Mouse (Mus musculus) CD8-positive naive resting alpha-beta T cell, adult 57 days (primary cell): ENCODE measurements around the gene Adgre1. TPM values are rescaled to one million over a fixed set of nuclear protein-coding genes. Genes with fewer than 3 reads are reported as not detected.

Experiments
- total RNA-seq: library from RNA; stranded (reverse); gene quantifications from one replicate; pipeline ENCODE4 v1.2.4, GENCODE M21; 2023

Gene Adgre1
- total RNA-seq = 2.1 TPM

DNA sequence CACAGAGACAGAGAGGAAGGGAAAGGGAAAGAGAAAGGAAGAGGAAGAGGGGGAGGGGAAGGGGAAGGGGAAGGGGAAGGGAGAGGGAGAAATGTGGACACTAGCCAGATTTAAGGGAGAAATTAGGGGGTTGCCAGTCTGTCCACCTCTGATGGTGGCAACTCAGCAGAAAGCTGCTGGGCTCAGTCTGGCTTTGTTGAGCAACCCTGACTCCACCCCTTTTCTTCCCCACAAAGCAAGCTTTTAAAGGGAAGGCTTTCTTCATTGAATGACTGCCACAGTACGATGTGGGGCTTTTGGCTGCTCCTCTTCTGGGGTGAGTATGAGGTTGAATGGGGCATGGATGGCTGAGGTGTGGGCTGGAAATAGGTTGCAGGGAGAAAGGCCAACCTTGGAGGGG, at the start of gene Adgre1:
Gene Adgre1 (plus strand): TSS at position 251 of the 400 bp plus-strand sequence.

Other genes starting within 250 kb of the Adgre1 start
- not detected for gene Cd70, start 208.9 kb upstream of the Adgre1 start, total RNA-seq
- 1.9 TPM for gene Tnfsf14, start 164.5 kb upstream of the Adgre1 start, total RNA-seq
- 1.3 TPM for gene C3, start 130.6 kb upstream of the Adgre1 start, total RNA-seq
- 36.6 TPM for gene Gpr108, start 110.2 kb upstream of the Adgre1 start, total RNA-seq
- gene Trip10, start 109.2 kb upstream of the Adgre1 start, total RNA-seq = 4.7 TPM
- 171 TPM for gene Vav1, start 79.6 kb upstream of the Adgre1 start, total RNA-seq
- gene Vmn2r120, start 186.8 kb downstream of the Adgre1 start, total RNA-seq = not detected